Mouse (Mus musculus): Measurements from ENCODE around the gene Slc36a2. TPM values are rescaled to one million over a fixed set of nuclear protein-coding genes. Genes with fewer than 3 reads are reported as not detected.
"Not testable (repeated sequence)": the region's sequence is repeated elsewhere in the genome, so short reads cannot be mapped to it uniquely, and the experiment has no call there.

Slc36a2 gene
- total RNA-seq, 4 experiments from 2014 or later, result 0.24 to 0.39 (median 0.29) TPM; not detected in 1

GRCm38 (mm10) chr11:55133204-55133603 lies 51.7 kb downstream of the Slc36a2 start:
- DNase-seq (ENCODE audit: low spot score in 2 of 2), result no peak

GRCm38 (mm10) chr11:55131946-55132345 lies 52.9 kb downstream of the Slc36a2 start:
- no peak for DNase-seq (ENCODE audit: low spot score in 2 of 2)

GRCm38 (mm10) chr11:55131077-55131742 lies 53.7 kb downstream of the Slc36a2 start:
- DNase-seq (ENCODE audit: low spot score in 2 of 2), result no peak

- DNase-seq (ENCODE audit: low spot score in 2 of 2), result no peak
Observed at GRCm38 (mm10) chr11:55128411-55128810, 56.5 kb downstream of the Slc36a2 start.

GRCm38 (mm10) chr11:55127937-55128336 lies 56.9 kb downstream of the Slc36a2 start:
- DNase-seq (ENCODE audit: low spot score in 2 of 2), result no peak

GRCm38 (mm10) chr11:55126663-55127062 lies 58.2 kb downstream of the Slc36a2 start:
- no peak for DNase-seq (ENCODE audit: low spot score in 2 of 2)

GRCm38 (mm10) chr11:55121430-55121829 lies 63.4 kb downstream of the Slc36a2 start:
- DNase-seq (ENCODE audit: low spot score in 2 of 2), result no peak

GRCm38 (mm10) chr11:55120821-55121271 lies 64.0 kb downstream of the Slc36a2 start:
- DNase-seq (ENCODE audit: low spot score in 2 of 2), result no peak

GRCm38 (mm10) chr11:55120279-55120678 lies 64.6 kb downstream of the Slc36a2 start:
- DNase-seq (ENCODE audit: low spot score in 2 of 2), result no peak

- no peak for DNase-seq (ENCODE audit: low spot score in 2 of 2)
Observed at GRCm38 (mm10) chr11:55117031-55117430, 67.8 kb downstream of the Slc36a2 start.

GRCm38 (mm10) chr11:55116004-55116403 lies 68.9 kb downstream of the Slc36a2 start:
- DNase-seq (ENCODE audit: low spot score in 2 of 2), result no peak

GRCm38 (mm10) chr11:55114291-55114690 lies 70.6 kb downstream of the Slc36a2 start:
- DNase-seq (ENCODE audit: low spot score in 2 of 2), result no peak

- not testable (repeated sequence) for DNase-seq (ENCODE audit: low spot score in 2 of 2)
Observed at GRCm38 (mm10) chr11:55113861-55114250, 71.0 kb downstream of the Slc36a2 start.

GRCm38 (mm10) chr11:55113209-55113860 lies 71.5 kb downstream of the Slc36a2 start:
- DNase-seq (ENCODE audit: low spot score in 2 of 2), result no peak

GRCm38 (mm10) chr11:55110566-55111169 lies 74.2 kb downstream of the Slc36a2 start:
- no peak for DNase-seq (ENCODE audit: low spot score in 2 of 2)

GRCm38 (mm10) chr11:55109521-55110300 lies 75.2 kb downstream of the Slc36a2 start:
- no peak for DNase-seq (ENCODE audit: low spot score in 2 of 2)

Other genes with a start within 250 kb of the Slc36a2 start
- 10 to 100 TPM; 31.4 to 34.3 (median 33.9) TPM for gene Tnip1, start 222.2 kb downstream of the Slc36a2 start, total RNA-seq (2022)
- 10 to 100 TPM; 85.6 to 95.3 (median 89.4) TPM for gene Anxa6, start 151.6 kb downstream of the Slc36a2 start, total RNA-seq (2022)
- 1 to 10 TPM in 1 of 4 experiments, under 1 TPM in 3; 0.32 to 1.1 (median 0.75) TPM for gene Ccdc69, start 106.9 kb downstream of the Slc36a2 start, total RNA-seq (2022)
- 10 to 100 TPM; 28.3 to 45.4 (median 36.9) TPM for gene Gm2a, start 87.0 kb downstream of the Slc36a2 start, total RNA-seq (2022)
- not detected for gene Slc36a3, start 33.4 kb downstream of the Slc36a2 start, total RNA-seq (2022)
- gene Slc36a1, start 19.3 kb upstream of the Slc36a2 start, total RNA-seq (2022), result 10 to 100 TPM; 48.4 to 60.7 (median 57.1) TPM
- under 1 TPM; 0.21 to 0.35 (median 0.27) TPM for gene Fat2, start 151.5 kb upstream of the Slc36a2 start, total RNA-seq (2022)
- gene Sparc, start 238.1 kb upstream of the Slc36a2 start, total RNA-seq (2022), result 100 to 1,000 TPM; 259 to 443 (median 324) TPM

All from layer of hippocampus, adult 8-10 months (tissue).